Mouse (Mus musculus) natural killer cell, adult 2 months (primary cell): Measurements from ENCODE around the gene Gm14409.
"Not testable (repeated sequence)": the region's sequence is repeated elsewhere in the genome, so short reads cannot be mapped to it uniquely, and the experiment has no call there.

Experiments
- DNase-seq, 2 experiments: peaks; one replicate each; pipeline ENCODE4 v3.0.0; 2022; ENCODE audit warnings: low spot score in 2 of 2

Gm14409 gene

GRCm38 (mm10) chr2:177266936-177267335, at the start of gene Gm14409:
TSS of gene Gm14409 (minus strand) at chr2:177267036.
- DNase-seq, result not testable (repeated sequence)

GRCm38 (mm10) chr2:177309627-177310026, 42.8 kb upstream of the Gm14409 start:
- not testable (repeated sequence) for DNase-seq

GRCm38 (mm10) chr2:177304980-177305379, 38.1 kb upstream of the Gm14409 start:
- not testable (repeated sequence) for DNase-seq

- not testable (repeated sequence) for DNase-seq
Measured at GRCm38 (mm10) chr2:177283701-177284100, 16.9 kb upstream of the Gm14409 start.

GRCm38 (mm10) chr2:177277754-177278153, 10.9 kb upstream of the Gm14409 start:
- not testable (repeated sequence) for DNase-seq

GRCm38 (mm10) chr2:177272237-177272636, 5.4 kb upstream of the Gm14409 start:
- not testable (repeated sequence) for DNase-seq

GRCm38 (mm10) chr2:177247449-177247848, 19.4 kb downstream of the Gm14409 start:
- DNase-seq, result not testable (repeated sequence)

GRCm38 (mm10) chr2:177230461-177230860, 36.4 kb downstream of the Gm14409 start:
- not testable (repeated sequence) for DNase-seq
